Mouse (Mus musculus): Measurements from ENCODE around the gene St8sia6.
A peak's percentile ranks its signal among the peaks of the same experiment; 100 is the strongest.

St8sia6 gene

GRCm38 (mm10) chr2:13760366-13760765 is 33.5 kb downstream of the St8sia6 start:
- no peak for DNase-seq (ENCODE audit: low read depth)

DNA sequence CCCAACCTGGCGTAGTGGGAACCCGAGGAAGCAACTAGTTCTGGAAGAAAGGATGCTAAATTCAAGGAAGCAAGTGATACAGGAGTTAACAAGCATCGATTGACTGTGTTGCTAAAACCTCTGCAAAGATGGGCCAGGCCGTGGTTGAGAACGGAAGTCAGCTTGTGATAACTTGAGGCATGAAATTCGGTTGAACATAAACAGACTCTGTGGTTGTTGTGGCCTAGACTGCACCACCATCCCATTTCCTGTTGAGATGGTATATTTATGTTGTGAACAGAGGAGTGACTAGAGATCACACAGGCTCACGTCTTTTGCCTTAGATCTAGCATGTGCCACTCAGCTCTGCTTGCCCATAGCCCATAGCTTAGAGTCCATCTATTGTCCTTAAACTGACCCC is 36.5 kb downstream of the St8sia6 start:
- DNase-seq (ENCODE audit: low read depth) = peak; percentile 19

DNA sequence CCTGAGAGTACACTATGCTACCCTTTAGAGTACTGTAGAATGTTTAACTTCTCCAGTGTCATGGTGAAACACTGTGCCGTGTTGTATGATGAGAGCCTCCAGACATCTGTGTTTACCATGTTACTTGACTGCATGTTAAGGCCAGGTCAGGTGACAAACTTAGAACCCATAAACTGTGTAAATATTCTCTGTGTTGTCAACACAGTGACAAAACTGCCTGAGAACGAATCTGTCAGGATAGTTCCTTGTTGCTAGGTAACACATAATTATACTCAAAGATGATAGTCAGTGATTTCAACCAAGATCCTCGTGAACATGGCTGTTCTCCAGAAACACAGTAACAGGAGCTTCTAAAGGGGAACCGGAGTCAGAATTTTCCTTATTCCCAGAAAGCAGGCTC is 38.1 kb downstream of the St8sia6 start:
- DNase-seq (ENCODE audit: low read depth) = no peak

- DNase-seq (ENCODE audit: low read depth) = no peak
Observed at GRCm38 (mm10) chr2:13751691-13752090, 42.2 kb downstream of the St8sia6 start.

DNA sequence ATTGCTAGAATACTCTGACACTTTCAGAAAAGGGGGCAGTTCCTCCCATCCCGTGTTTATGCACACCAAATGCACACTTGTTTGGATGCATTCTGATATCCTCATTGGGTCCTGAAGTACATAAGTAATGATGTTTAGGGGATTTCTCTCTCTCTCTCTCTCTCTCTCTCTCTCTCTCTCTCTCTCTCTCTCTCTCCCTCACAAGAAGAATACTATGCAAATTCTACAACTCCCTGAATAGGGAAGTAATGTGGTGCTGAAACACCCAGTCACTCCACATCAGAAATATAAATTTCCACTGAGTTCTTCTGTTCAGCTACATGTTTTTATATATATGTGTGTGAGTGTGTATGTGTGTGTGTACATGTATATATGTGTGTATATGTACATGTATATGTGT is 43.1 kb downstream of the St8sia6 start:
- no peak for DNase-seq (ENCODE audit: low read depth)

DNA sequence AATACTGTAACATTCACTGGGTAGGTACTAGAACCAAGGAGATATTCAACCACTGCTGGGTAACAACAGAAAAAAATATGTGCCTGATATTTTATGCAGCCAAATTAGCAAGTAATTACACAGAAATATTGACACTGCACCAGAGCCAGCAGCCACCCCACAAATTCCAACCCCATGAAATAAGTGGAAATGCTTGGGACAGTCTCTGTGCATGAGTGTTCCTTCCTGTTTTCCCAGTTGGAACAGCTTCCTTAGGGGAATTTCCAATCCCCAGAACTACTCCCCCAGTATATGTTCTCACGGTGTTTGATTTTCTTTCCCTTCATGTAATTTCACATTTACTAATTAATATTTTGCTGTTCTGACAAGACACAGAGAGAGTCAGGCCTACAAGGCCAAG is 43.8 kb downstream of the St8sia6 start:
- no peak for DNase-seq (ENCODE audit: low read depth)

DNA sequence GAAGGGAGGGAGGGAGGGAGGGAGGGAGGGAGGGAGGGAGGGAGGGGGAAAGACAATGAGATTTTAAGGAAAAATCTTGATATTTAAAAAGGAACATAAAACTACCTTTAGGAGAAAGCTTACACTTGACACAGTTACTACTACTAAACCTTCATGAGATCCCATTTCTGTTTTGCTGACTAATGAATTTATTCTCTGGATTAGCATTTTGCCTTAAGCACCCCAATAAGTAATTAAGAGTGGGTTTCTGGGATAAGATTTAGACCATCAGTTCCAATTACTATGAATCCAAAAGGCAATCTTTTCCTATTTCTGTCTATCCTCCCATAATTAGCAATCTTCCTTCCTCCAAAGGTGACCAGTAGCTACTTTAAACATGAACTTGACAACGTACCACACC is 44.7 kb downstream of the St8sia6 start:
- no peak for DNase-seq (ENCODE audit: low read depth)

DNA sequence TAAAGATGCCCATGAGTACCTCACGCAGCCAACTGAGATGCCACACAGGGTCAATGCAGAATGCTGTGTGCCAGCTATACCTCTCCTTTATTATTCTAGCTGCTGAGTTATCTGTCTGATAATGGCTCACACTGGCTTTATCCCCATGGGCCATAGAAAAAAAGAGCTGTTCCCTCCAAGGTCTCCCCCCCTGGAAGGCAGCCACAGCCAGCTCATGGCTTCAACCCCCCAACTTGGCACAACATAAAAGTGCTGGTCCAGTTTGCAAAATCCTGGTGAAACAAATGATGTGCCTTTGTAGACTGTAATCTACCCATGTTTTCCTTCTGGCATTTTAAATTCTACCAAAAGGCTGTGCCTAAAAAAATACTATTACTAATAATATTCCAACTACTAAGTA is 46.3 kb downstream of the St8sia6 start:
- DNase-seq (ENCODE audit: low read depth) = no peak

DNA sequence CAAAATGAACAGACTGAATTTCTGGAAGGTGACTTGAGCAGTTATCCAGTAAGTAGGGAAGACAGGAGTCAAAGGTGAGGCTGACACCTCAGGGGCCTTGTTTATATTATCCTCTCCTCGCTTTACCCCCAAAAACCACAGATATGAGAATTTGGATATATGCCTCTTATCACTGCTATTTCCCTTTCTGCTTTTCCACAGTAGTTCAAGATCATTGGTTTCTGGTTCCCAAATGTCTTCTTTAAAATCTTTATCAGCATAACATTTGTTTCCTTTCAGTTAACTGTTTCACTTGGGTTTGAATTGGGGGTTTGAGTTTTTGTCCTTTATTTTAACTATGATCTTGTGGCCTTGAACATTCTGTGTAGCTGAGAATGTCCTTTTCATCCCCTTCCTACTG is 47.8 kb downstream of the St8sia6 start:
- no peak for DNase-seq (ENCODE audit: low read depth)

DNA sequence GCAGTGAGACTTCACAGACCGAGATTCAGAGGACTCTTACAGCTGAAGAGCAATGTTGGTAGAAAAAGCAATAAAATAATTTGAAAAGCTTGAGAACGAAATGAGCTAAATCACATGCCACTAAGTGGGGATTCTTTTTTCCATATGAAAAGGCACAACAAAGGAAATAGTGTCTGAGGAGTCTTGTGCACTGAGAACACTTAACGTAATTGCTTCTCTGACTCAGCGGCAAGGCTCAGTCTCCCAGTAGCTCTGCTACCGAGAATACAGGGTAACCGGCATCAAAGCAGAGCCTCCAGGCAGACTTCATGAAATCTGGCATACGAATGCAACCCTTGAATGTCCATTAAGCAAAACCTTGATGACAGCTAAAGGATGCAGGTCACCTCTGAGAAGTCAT is 55.2 kb downstream of the St8sia6 start:
- DNase-seq (ENCODE audit: low read depth) = no peak

- no peak for DNase-seq (ENCODE audit: low read depth)
Observed at GRCm38 (mm10) chr2:13727901-13728300, 66.0 kb downstream of the St8sia6 start.

GRCm38 (mm10) chr2:13725592-13725991 is 68.3 kb downstream of the St8sia6 start:
- DNase-seq (ENCODE audit: low read depth) = no peak

DNA sequence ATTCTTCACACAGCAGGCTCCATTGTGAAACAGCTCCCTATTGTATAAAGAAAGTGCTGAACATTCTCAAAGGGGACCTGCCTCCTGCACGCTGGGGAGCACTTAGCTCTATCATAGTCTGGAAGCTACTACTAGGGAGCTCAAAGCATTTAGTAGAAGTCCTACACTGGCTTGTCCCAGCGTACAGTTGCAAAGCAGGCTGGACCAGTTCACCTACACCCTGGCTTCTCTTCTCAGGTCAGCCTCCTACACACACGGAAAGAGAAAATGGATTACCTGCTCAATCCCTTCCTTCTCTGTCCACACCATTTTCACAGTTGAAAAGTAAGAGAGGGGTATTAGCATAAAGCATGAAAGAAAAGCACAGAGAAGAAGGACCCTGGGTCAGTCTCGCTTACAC is 71.6 kb downstream of the St8sia6 start:
- DNase-seq (ENCODE audit: low read depth) = no peak

- DNase-seq (ENCODE audit: low read depth) = no peak
Observed at GRCm38 (mm10) chr2:13718628-13719185, 75.2 kb downstream of the St8sia6 start.

DNA sequence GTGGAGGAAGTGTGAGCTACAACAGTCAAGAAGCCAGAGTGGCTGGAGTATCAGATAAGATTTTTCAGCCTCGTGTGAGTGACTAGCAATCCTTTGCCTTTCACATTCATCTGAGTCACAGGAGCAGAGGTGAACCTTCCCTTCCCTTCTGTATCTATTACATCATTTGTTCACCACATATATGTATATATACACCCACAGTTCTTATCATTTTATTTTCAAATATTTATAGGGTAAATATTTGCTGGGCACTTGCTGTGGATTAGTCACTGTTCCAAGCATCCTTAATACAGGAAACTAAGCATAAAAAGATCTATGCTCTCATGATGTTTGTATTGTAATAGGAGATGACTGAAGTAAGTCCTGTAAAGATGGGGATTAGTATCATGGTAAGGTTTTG is 85.1 kb downstream of the St8sia6 start:
- DNase-seq (ENCODE audit: low read depth) = no peak

GRCm38 (mm10) chr2:13697514-13697913 is 96.3 kb downstream of the St8sia6 start:
- no peak for DNase-seq (ENCODE audit: low read depth)

DNA sequence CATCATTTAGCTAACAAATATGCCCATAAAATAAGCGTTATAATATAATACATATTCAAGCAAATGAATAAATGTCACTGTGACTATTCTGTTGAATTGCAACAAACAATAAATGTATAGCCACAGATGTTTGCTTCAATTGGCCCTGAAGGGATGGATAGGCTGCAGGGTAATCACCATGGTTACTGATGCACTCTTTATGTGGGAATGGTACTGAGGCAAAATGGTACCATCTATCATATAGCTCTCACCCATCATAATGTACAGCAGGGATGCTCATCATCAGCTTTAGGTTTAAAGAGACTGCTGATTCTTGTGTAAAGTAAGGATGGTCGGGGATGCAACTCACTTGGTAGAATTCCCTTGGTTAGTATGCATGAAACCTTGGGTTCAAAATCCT is 99.4 kb downstream of the St8sia6 start:
- no peak for DNase-seq (ENCODE audit: low read depth)

DNA sequence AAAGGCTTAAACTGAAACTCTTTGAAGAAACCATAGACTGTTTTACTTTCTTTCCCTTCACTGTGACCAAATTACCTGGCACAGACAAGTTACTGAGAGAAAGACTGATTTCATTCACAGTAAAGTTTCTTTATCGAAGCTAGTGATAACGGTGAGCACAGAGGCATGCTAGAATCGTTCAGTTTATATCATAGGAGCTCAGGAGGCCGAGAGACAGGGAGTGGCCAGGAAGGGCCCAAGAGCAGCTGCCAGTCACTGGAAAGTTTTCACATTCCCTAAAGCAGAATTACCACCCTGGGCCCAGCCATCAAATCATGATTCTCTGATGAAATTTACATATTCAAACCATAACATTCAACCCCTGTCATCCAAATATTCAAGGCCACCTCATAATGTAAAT is 109.5 kb downstream of the St8sia6 start:
- DNase-seq (ENCODE audit: low read depth) = no peak

DNA sequence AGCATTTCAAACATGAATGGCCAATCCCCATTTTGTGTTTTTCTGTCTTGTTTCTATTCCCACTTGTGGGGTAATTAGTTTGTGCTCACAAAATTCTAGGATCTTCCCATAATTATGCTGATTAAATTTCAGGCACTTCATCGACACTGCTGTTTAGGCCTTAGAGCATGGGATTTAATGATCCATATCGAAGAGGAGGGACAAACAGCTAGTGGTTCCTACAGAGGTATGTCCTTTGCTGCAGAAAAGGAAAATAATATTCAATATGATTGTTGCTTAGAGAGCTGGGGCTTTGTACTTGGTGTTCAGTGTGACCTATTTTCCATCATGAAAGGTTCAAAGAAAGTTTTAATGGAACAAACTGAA is 110.7 kb downstream of the St8sia6 start:
- DNase-seq (ENCODE audit: low read depth) = no peak

- DNase-seq (ENCODE audit: low read depth) = no peak
Observed at GRCm38 (mm10) chr2:13682488-13683204, 111.2 kb downstream of the St8sia6 start.

DNA sequence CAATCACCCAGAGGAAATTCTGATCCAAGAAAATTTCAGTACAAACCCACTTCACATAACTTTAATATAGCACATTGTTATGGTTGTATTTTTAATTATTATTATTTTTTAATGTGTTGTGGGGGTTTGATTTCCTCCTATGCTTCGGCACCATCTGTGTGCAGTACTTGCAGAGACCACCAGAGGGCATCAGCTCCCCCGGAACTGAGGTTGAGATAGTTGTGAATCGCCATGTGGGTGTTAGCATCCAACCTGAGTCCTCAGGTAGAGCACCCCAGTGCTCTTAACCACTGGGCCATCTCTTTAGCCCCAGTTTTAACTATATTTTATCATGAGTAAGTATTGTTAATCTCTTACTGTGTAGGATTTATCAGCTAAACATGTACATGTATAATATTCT is 120.9 kb downstream of the St8sia6 start:
- DNase-seq (ENCODE audit: low read depth) = peak; percentile 22

- no peak for DNase-seq (ENCODE audit: low read depth)
Observed at GRCm38 (mm10) chr2:13672426-13672825, 121.4 kb downstream of the St8sia6 start.

DNA sequence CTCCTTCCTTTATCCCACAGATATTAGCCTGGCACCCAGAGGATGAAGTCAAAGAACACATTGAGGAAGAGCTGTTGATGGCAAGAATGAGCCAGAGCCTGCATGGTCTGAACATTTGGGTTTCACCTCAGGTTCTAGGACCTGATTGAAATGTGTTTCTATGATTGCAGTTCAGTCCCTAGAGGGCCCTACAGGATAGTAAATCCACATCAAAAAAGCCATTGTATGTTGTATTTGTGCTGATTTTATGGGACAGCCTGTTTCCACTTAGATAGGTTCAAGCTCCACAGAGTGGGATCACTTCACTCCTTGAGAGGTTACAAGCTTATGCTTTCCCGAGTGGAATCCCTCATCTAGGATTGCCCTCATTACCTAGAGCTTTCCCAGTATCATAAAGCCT is 159.0 kb downstream of the St8sia6 start:
- no peak for DNase-seq (ENCODE audit: low read depth)

- no peak for DNase-seq (ENCODE audit: low read depth)
Observed at GRCm38 (mm10) chr2:13630136-13630832, 163.6 kb downstream of the St8sia6 start.

Data from c-Kit-positive CD71-negative TER-119-negative erythroid progenitor cells, embryonic 14.5 days (primary cell).